Mouse (Mus musculus) brain, adult 10 weeks (tissue): ENCODE results near the gene Cldn5. TPM values are rescaled to one million over a fixed set of nuclear protein-coding genes. Genes with fewer than 3 reads are reported as not detected.

Experiments used
- polyA plus RNA-seq: library from polyadenylated mRNA; stranded (reverse); fragments of 350-450 nt; fragmentation: Illumina TruSeq; extraction: RNeasy Lipid Tissue Mini Kit (QIAGEN cat#74804); gene quantifications from one replicate; pipeline ENCODE4 v1.2.3, GENCODE M21; 2015; ENCODE audit warnings: low read depth, low replicate concordance

The Cldn5 gene
- 70.2 TPM for polyA plus RNA-seq

DNA sequence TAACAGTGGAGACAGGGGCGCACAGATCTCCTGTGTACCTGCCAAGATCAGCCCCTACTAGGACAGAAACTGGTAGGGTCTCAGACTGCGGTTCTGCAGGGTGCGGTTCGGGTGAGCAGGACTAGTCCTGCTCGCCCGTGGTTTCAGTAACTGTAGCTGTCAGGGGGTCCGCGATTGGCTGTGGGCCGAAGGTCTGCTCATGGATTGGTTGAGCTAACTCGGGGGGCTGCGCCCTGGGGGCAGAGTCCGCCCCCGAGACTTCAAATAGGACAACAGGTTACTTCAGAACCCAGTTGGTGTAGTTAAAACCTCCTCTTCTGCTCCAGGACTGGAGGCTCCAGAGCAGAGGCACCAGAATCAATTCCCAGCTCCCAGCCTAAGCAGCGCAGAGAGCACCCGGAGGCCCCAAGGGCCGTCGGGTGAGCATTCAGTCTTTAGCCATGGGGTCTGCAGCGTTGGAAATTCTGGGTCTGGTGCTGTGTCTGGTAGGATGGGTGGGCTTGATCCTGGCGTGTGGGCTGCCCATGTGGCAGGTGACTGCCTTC lies at the start of gene Cldn5:
TSS of gene Cldn5 (plus strand) at position 292 of the 545 bp plus-strand sequence.

DNA sequence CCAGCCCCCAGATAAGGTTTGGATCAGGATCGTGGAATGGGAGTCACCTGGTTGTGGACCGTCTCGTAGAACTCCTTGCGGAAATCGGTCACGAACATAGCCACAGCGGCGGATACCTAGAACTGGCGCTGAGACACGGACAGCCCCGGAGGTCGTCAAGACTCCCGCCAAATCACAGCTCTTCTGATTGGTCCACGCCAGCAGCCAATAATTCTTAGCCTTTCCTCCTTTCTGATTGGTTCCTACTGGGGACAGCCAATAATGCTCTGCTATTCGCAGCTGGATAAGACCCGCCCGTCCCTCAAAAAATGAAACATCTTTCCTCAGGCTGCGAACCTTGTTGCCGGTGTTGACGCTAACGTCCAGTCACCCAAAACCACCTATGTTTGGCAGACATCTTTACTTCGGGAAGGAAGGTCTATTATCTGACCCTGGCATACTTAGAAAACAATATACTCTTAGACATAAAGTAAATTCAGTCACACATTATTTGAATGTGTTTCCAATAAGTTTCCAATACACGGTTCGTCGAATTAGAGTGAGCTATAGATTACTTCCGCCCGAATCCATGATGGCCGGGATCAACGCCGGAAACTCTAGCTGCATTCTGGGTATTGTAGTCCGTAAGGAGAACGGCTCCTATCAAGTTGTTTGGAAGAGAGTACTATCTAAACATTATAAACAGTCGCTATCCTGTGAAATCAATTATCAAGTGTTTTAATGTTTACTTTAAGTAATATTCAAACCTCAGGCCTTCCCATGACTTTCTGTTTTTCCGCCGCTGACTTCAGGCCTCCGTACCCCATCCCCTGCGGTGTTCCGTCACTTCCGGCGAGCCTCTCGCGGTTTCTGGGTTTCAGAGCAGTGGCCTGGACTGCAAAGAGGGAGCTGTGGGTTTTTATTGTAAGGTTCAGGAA lies 35.1 kb downstream of the Cldn5 start, which contains the start of the genes Ufd1 and Cdc45:
TSS of gene Ufd1 (plus strand) at position 312 of the 917 bp plus-strand sequence.
TSS of gene Cdc45 (minus strand) at position 520 of the 917 bp plus-strand sequence.

Other genes with a start within 250 kb of the Cldn5 start
- gene Tbx1, start 186.2 kb upstream of the Cldn5 start, polyA plus RNA-seq, result 0.94 TPM
- 1.4 TPM for gene Gp1bb, start 154.4 kb upstream of the Cldn5 start, polyA plus RNA-seq
- gene Gm49601, start 150.4 kb upstream of the Cldn5 start, polyA plus RNA-seq, result 124 TPM
- gene Sept5, start 146.9 kb upstream of the Cldn5 start, polyA plus RNA-seq, result 889 TPM
- 117 TPM for gene Ufd1, start 34.9 kb downstream of the Cldn5 start, polyA plus RNA-seq
- gene Cdc45, start 35.1 kb downstream of the Cldn5 start, polyA plus RNA-seq, result 3.0 TPM
- gene 2510002D24Rik, start 59.7 kb downstream of the Cldn5 start, polyA plus RNA-seq, result 38.8 TPM
- not detected for gene Gm28539, start 59.7 kb downstream of the Cldn5 start, polyA plus RNA-seq
- 79.8 TPM for gene Mrpl40, start 100.0 kb downstream of the Cldn5 start, polyA plus RNA-seq
- 66.6 TPM for gene Hira, start 100.2 kb downstream of the Cldn5 start, polyA plus RNA-seq